Mouse (Mus musculus): ENCODE measurements around the gene Wdr43. TPM values are rescaled to one million over a fixed set of nuclear protein-coding genes. Genes with fewer than 3 reads are reported as not detected.

Gene Wdr43
- polyA plus RNA-seq, 1 experiment from 2014 or later: 89.5 TPM

- H3K4me2 ChIP-seq (replicated peaks; ENCODE audit: low read depth, low read length): no peak overlapping the region
- no peaks in the 10 kb centered on the region for H3K27me3 ChIP-seq (ENCODE audit: insufficient read depth, low read length)
- WGBS: 86% methylated on average over 8 of the region's 8 CpGs
- no peaks in the 10 kb centered on the region for H3K9me3 ChIP-seq (ENCODE audit: low read length)
- H3K4me1 ChIP-seq (ENCODE audit: insufficient read depth, low read length): peaks cover 20% of the 10 kb centered on the region
- no peak overlapping the region for H3K27ac ChIP-seq (ENCODE audit: low read length)
- no peaks in the 10 kb centered on the region for H3K36me3 ChIP-seq (ENCODE audit: insufficient read depth, low read length)
- H3K4me3 ChIP-seq (ENCODE audit: low read length): no peak overlapping the region
- no peak for ATAC-seq (ENCODE audit: low FRiP score, low TSS enrichment)
- H3K9ac ChIP-seq (replicated peaks; ENCODE audit: low read length): no peak overlapping the region
Observed at GRCm38 (mm10) chr17:71695151-71695550, 79.5 kb downstream of the Wdr43 start.

DNA sequence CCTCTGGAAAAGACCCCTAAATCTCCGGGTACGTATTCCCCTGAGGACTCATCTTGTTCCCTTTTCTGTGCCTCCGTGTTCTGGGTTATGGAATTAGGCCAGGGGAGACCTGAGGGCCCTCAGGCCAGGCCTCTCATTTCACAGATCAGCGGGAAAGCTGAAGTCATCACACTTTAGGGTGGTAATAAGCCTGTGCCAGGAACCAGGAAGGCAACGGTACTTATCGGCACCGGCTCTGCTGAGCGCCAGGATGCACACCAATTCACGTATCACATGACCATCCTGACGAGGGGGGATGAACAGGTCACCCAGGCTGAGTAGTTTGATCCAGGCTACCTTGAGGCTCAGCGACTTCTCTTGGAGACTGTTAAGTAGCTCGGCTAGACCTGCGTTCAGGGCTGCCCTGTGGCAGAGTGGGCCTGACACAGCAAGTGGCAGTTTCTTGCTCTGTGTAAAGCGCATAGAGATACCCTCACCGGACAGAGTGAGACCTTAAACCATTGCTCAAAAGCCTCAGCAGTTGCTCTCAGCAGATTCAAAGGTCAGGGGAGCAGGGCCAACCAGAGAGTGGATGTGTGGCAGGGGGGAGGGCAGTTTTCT, 80.1 kb downstream of the Wdr43 start:
- Histone ChIP-seq H3K4me3 (ENCODE audit: low read length) (no peak overlapping the region), H3K4me2 (replicated peaks; ENCODE audit: low read depth, low read length) (no peak overlapping the region), H3K36me3 (ENCODE audit: insufficient read depth, low read length) (no peaks in the 10 kb centered on the region), H3K9me3 (ENCODE audit: low read length) (no peaks in the 10 kb centered on the region), H3K9ac (replicated peaks; ENCODE audit: low read length) (no peak overlapping the region), H3K27me3 (ENCODE audit: insufficient read depth, low read length) (no peaks in the 10 kb centered on the region), H3K27ac (ENCODE audit: low read length) (no peak overlapping the region), H3K4me1 (ENCODE audit: insufficient read depth, low read length) (peaks cover 20% of the 10 kb centered on the region)
- no peak for ATAC-seq (ENCODE audit: low FRiP score, low TSS enrichment)
- 43% methylated on average over 15 of the region's 15 CpGs for WGBS

- H3K4me1 ChIP-seq (ENCODE audit: insufficient read depth, low read length): peaks cover 18% of the 10 kb centered on the region
- H3K4me3 ChIP-seq (ENCODE audit: low read length): no peak overlapping the region
- no peaks in the 10 kb centered on the region for H3K27me3 ChIP-seq (ENCODE audit: insufficient read depth, low read length)
- no peaks in the 10 kb centered on the region for H3K9me3 ChIP-seq (ENCODE audit: low read length)
- H3K9ac ChIP-seq (replicated peaks; ENCODE audit: low read length): no peak overlapping the region
- H3K27ac ChIP-seq (ENCODE audit: low read length): no peak overlapping the region
- H3K4me2 ChIP-seq (replicated peaks; ENCODE audit: low read depth, low read length): no peak overlapping the region
- no peaks in the 10 kb centered on the region for H3K36me3 ChIP-seq (ENCODE audit: insufficient read depth, low read length)
- WGBS: 78% methylated on average over 5 of the region's 5 CpGs
- ATAC-seq (ENCODE audit: low FRiP score, low TSS enrichment): peak; percentile 24; the same call in 1 of the 2 replicates
Observed at GRCm38 (mm10) chr17:71696396-71696795, 80.7 kb downstream of the Wdr43 start.

DNA sequence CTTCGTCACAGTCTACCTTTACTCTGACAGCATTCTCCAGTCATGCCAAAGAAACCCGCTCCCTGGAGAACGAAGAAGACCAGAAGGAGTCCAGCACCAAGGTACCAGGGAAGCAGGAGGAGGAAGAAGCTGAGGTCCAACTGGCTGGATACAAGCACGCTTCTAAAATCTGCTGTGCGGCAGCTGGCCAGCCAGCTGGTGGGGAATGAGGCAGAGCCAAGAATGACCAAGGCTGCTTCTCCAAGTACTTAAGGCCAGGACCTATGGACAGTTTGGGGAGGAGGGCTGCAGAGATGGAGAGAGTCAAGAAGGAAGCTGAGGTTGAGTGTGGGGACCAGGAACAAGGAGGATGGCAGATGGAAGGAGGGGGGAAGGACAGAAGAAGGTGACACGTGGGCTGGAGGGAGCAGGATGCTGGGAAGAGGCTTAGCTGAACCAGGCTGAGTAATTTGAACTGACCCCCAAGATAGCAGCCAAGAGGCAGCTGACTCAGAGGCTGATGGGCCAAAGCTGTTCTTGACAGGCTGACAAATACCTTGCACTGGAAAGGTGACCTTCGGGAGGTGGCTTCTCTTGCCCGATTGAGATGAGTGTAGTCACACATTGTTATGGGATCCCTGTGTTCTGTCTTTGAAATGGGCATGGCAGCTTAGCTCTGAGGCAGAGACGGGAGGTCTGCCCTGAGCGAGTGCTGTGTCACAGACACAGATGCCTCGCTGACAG, 82.4 kb downstream of the Wdr43 start:
- H3K4me2 ChIP-seq (replicated peaks; ENCODE audit: low read depth, low read length): no peak overlapping the region
- no peaks in the 10 kb centered on the region for H3K36me3 ChIP-seq (ENCODE audit: insufficient read depth, low read length)
- no peak for ATAC-seq (ENCODE audit: low FRiP score, low TSS enrichment)
- WGBS: 56% methylated on average over 11 of the region's 11 CpGs
- H3K9me3 ChIP-seq (ENCODE audit: low read length): no peaks in the 10 kb centered on the region
- H3K27ac ChIP-seq (ENCODE audit: low read length): no peak overlapping the region
- no peaks in the 10 kb centered on the region for H3K27me3 ChIP-seq (ENCODE audit: insufficient read depth, low read length)
- no peak overlapping the region for H3K4me3 ChIP-seq (ENCODE audit: low read length)
- H3K4me1 ChIP-seq (ENCODE audit: insufficient read depth, low read length): peaks cover 12% of the 10 kb centered on the region
- no peak overlapping the region for H3K9ac ChIP-seq (replicated peaks; ENCODE audit: low read length)

DNA sequence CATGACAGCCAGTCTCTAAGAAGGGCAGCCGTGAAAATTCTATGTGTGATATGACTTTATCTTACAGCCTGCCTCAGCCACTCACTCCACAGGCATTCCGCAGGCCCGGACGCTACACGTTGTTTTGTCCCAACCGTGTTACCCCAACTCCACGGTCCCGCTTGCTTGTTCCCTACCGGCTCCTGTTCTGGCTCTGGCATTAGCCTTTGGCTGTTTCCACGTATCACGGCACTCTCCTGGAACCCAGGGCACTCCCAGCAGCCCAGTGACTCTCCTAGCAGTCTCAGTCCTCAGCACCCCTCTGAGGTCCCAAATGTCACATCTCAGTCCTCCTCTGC, 82.9 kb downstream of the Wdr43 start:
- no peak overlapping the region for H3K27ac ChIP-seq (ENCODE audit: low read length)
- ATAC-seq (ENCODE audit: low FRiP score, low TSS enrichment): no peak
- H3K9ac ChIP-seq (replicated peaks; ENCODE audit: low read length): no peak overlapping the region
- H3K4me2 ChIP-seq (replicated peaks; ENCODE audit: low read depth, low read length): no peak overlapping the region
- H3K4me3 ChIP-seq (ENCODE audit: low read length): no peak overlapping the region
- H3K9me3 ChIP-seq (ENCODE audit: low read length): no peaks in the 10 kb centered on the region
- WGBS: 87% methylated on average over 11 of the region's 11 CpGs
- no peaks in the 10 kb centered on the region for H3K36me3 ChIP-seq (ENCODE audit: insufficient read depth, low read length)
- H3K27me3 ChIP-seq (ENCODE audit: insufficient read depth, low read length): no peaks in the 10 kb centered on the region
- H3K4me1 ChIP-seq (ENCODE audit: insufficient read depth, low read length): 0 out of 2 replicates have a peak, but pooled peaks cover 7% of the 10 kb centered on the region

DNA sequence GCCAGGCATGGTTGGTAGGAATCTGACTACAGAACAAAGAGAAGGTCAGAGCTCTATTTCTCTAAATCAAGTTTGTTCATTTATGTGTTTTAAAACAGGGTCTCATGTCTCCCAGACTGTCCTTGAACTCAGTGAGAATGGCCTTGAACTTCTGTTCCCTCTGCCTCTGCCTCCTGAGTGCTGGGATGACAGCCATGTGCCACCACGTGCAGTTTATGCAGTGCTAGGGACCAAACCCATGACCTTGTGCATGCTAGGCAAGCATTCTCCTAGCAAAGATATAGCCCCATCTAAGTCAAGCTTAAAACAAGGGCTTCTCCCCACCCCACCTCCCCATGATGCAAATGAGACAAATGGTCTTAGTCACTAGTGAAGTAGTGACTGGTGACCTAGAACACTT, 89.4 kb downstream of the Wdr43 start:
- Histone ChIP-seq H3K36me3 (ENCODE audit: insufficient read depth, low read length) (no peaks in the 10 kb centered on the region), H3K4me1 (ENCODE audit: insufficient read depth, low read length) (no peaks in the 10 kb centered on the region), H3K27ac (ENCODE audit: low read length) (no peak overlapping the region), H3K9ac (replicated peaks; ENCODE audit: low read length) (no peak overlapping the region), H3K9me3 (ENCODE audit: low read length) (no peaks in the 10 kb centered on the region), H3K4me2 (replicated peaks; ENCODE audit: low read depth, low read length) (no peak overlapping the region), H3K4me3 (ENCODE audit: low read length) (no peak overlapping the region), H3K27me3 (ENCODE audit: insufficient read depth, low read length) (no peaks in the 10 kb centered on the region)
- ATAC-seq (ENCODE audit: low FRiP score, low TSS enrichment): no peak
- 61% methylated on average over 1 of the region's 1 CpGs for WGBS

DNA sequence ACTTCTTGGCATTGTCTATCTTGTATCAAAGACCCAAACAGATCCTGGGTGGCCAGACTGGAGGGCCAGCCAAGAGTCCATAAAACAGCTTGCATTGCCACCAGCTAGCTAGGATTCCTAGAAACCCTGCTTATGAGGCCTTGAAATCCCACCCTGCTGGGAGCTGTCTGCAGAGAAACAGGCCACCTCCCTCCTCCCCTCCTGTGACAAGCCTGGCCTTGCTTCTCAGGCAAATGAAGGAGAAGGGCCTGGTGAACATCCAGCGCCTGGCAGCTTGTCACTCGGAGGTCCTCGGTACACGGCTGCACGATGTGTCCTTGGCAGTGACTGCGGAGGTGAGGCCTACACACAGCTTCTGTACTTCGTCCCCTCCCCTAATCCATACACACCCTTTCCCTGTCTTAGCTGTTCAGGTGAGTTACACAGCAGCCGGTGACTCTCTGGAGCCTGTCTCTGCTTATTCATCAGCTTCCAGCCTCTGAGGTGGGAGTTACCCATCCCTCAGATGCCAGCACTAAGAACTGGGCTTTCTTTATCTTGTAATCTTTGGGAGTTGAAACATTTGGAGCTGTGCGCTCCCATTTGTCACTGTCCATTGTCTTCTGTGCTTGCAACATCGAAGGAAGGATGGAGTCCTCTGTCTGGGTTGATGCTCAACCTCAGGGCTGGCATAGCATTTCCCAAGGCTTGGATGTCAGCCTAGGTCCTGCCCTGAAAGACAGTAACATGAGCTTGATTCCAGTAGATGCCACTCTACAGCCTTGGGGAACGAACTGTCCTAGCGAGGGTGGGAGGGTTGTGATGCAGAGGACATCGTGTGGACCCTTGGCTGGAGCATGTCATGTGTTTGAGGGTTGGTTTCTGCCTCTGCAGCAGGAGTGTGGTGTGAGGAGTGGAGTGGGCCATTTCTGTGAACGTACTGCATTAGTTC, 90.1 kb downstream of the Wdr43 start:
- Histone ChIP-seq H3K27ac (ENCODE audit: low read length) (no peak overlapping the region), H3K27me3 (ENCODE audit: insufficient read depth, low read length) (no peaks in the 10 kb centered on the region), H3K4me3 (ENCODE audit: low read length) (no peak overlapping the region), H3K36me3 (ENCODE audit: insufficient read depth, low read length) (no peaks in the 10 kb centered on the region), H3K4me1 (ENCODE audit: insufficient read depth, low read length) (no peaks in the 10 kb centered on the region), H3K9me3 (ENCODE audit: low read length) (no peaks in the 10 kb centered on the region), H3K9ac (replicated peaks; ENCODE audit: low read length) (no peak overlapping the region), H3K4me2 (replicated peaks; ENCODE audit: low read depth, low read length) (no peak overlapping the region)
- 84% methylated on average over 14 of the region's 14 CpGs for WGBS
- no peak for ATAC-seq (ENCODE audit: low FRiP score, low TSS enrichment)

DNA sequence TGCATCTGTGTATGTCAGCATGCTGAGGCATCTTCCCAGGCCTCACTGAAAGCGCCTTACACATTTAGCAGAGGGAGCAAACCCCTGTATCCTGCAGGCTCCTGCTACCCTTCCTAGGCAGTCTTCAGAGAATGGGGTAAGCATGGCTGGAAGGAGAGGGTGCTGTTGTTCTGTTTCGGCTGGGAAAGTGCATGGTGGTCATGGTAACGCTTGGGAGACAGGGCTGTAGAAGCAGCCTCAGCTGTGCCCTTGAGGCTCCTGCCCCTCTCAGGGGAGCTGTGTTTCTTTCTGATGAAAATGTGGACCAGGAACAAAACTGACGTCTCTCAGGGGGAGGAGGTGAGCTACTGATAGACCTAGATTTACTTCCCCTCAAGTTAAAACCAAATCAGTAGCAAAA, 92.0 kb downstream of the Wdr43 start:
- Histone ChIP-seq H3K4me2 (replicated peaks; ENCODE audit: low read depth, low read length) (no peak overlapping the region), H3K27me3 (ENCODE audit: insufficient read depth, low read length) (no peaks in the 10 kb centered on the region), H3K9ac (replicated peaks; ENCODE audit: low read length) (no peak overlapping the region), H3K27ac (ENCODE audit: low read length) (no peak overlapping the region), H3K36me3 (ENCODE audit: insufficient read depth, low read length) (no peaks in the 10 kb centered on the region), H3K9me3 (ENCODE audit: low read length) (no peaks in the 10 kb centered on the region), H3K4me3 (ENCODE audit: low read length) (no peak overlapping the region), H3K4me1 (ENCODE audit: insufficient read depth, low read length) (no peaks in the 10 kb centered on the region)
- no peak for ATAC-seq (ENCODE audit: low FRiP score, low TSS enrichment)
- 52% methylated on average over 4 of the region's 4 CpGs for WGBS

Measured in kidney, embryonic 16.5 days (tissue).